Mouse (Mus musculus): ENCODE measurements around the gene Sec24a. TPM values are rescaled to one million over a fixed set of nuclear protein-coding genes. Genes with fewer than 3 reads are reported as not detected.

Gene Sec24a
- 13.1 and 13.5 TPM in 2 replicates for polyA plus RNA-seq (2015; fragmentation: Nextera tagmentation; extraction: Ambion mirVana)

DNA sequence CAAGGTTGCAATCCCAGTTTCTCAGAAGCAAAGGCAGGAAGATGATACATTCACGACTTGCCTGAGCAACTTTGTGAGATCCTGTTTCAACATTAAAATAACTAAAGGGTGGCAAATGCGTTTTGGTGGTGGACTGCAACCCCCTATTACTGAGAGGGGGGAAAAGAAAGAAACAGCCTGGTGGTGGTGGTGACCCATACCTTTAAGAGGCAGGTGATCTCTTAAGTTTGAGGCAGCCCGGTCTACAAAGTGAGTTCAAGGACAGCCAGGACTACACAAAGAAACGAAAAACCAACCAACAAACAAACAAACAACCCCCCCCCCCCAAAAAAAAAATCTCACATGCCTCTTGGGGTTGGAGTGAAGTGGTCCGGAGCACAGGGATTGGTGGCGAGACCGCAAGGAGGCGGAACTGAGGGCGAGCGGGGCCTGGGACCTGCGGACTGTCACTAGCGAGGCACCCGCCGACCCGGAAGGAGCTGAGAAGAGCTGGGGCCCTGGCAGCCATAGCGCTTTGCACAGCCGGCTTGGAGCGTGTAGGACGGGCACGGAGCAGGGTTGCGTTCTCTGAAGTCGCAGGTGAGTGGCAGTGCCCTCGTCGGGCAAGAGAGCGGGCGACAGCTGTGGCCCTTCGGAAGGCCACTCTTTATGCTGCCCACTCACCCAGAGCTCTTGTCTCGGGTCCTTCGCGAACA lies at the start of gene Sec24a, which contains the start of gene Sar1b:
Sec24a (minus strand) TSS at position 422 of the 695 bp plus-strand sequence.
Sar1b (plus strand) TSS at position 475 of the 695 bp plus-strand sequence.

GRCm38 (mm10) chr11:51688330-51689328 lies 74.8 kb downstream of the Sec24a start, which contains the start of gene 0610009B22Rik:
TSS of gene 0610009B22Rik (minus strand) at chr11:51688874.

GRCm38 (mm10) chr11:51650691-51651515 lies 112.5 kb downstream of the Sec24a start, which contains the start of the genes N4bp3 and D930048N14Rik:
TSS of gene N4bp3 (minus strand) at chr11:51650842.
TSS of gene D930048N14Rik (plus strand) at chr11:51650954.

Other genes starting within 250 kb of the Sec24a start
- gene Phykpl, start 178.9 kb downstream of the Sec24a start, polyA plus RNA-seq (2015; fragmentation: Nextera tagmentation; extraction: Ambion mirVana) = 6.9 and 7.9 TPM in 2 replicates
- 180 and 199 TPM in 2 replicates for gene Hnrnpab, start 156.8 kb downstream of the Sec24a start, polyA plus RNA-seq (2015; fragmentation: Nextera tagmentation; extraction: Ambion mirVana)
- 92.6 and 107 TPM in 2 replicates for gene Nhp2, start 143.9 kb downstream of the Sec24a start, polyA plus RNA-seq (2015; fragmentation: Nextera tagmentation; extraction: Ambion mirVana)
- gene Rmnd5b, start 127.7 kb downstream of the Sec24a start, polyA plus RNA-seq (2015; fragmentation: Nextera tagmentation; extraction: Ambion mirVana) = 64.2 and 70.1 TPM in 2 replicates
- gene N4bp3, start 112.8 kb downstream of the Sec24a start, polyA plus RNA-seq (2015; fragmentation: Nextera tagmentation; extraction: Ambion mirVana) = 34.1 and 36.4 TPM in 2 replicates
- 1.5 and 1.7 TPM in 2 replicates for gene D930048N14Rik, start 112.7 kb downstream of the Sec24a start, polyA plus RNA-seq (2015; fragmentation: Nextera tagmentation; extraction: Ambion mirVana)
- gene 0610009B22Rik, start 74.8 kb downstream of the Sec24a start, polyA plus RNA-seq (2015; fragmentation: Nextera tagmentation; extraction: Ambion mirVana) = 94.9 and 118 TPM in 2 replicates
- gene Sar1b, start 53 bp upstream of the Sec24a start, polyA plus RNA-seq (2015; fragmentation: Nextera tagmentation; extraction: Ambion mirVana) = 237 and 253 TPM in 2 replicates
- gene Jade2, start 94.0 kb upstream of the Sec24a start, polyA plus RNA-seq (2015; fragmentation: Nextera tagmentation; extraction: Ambion mirVana) = 1.5 and 1.6 TPM in 2 replicates
- 104 and 110 TPM in 2 replicates for gene Cdkn2aipnl, start 204.0 kb upstream of the Sec24a start, polyA plus RNA-seq (2015; fragmentation: Nextera tagmentation; extraction: Ambion mirVana)
- gene Ube2b, start 237.1 kb upstream of the Sec24a start, polyA plus RNA-seq (2015; fragmentation: Nextera tagmentation; extraction: Ambion mirVana) = 204 and 233 TPM in 2 replicates
- 32.2 and 33.7 TPM in 2 replicates for gene Cdkl3, start 240.6 kb upstream of the Sec24a start, polyA plus RNA-seq (2015; fragmentation: Nextera tagmentation; extraction: Ambion mirVana)